Mouse (Mus musculus) brain, embryonic 14.5 days (tissue): Measurements from ENCODE around the gene H6pd.

Source experiments
- CTCF ChIP-seq: fragments of 200-500 bp; IDR thresholded peaks from 2 replicates; pipeline ENCODE4 v1.5.1; 2012; ENCODE audit warnings: inconsistent platforms, mild to moderate bottlenecking, moderate library complexity, borderline replicate concordance; ENCODE audit not compliant: insufficient read depth, insufficient read length; ENCODE audit errors: extremely low read depth
- POLR2A ChIP-seq: fragments of 200-500 bp; IDR thresholded peaks from 2 replicates; pipeline ENCODE4 v1.6.1; 2012; ENCODE audit warnings: mild to moderate bottlenecking, inconsistent platforms, borderline replicate concordance; ENCODE audit not compliant: poor library complexity, insufficient read depth, insufficient read length, severe bottlenecking; ENCODE audit errors: extremely low read depth

GRCm38 (mm10) chr4:149966963-149967362, 41.9 kb downstream of the H6pd start:
- TF ChIP-seq CTCF = no peak
- TF ChIP-seq POLR2A = no peak
